Mouse (Mus musculus) lung, postnatal 0 days (tissue): ENCODE data around the gene Olfr820. TPM values are rescaled to one million over a fixed set of nuclear protein-coding genes. Genes with fewer than 3 reads are reported as not detected.
"Not testable (repeated sequence)": the region's sequence is repeated elsewhere in the genome, so short reads cannot be mapped to it uniquely, and the experiment has no call there.

Source experiments
- ATAC-seq: fragments of 200-750 bp; cut with Nextera tagmentation; 2 replicates; pipeline ENCODE4 v1.8.0; 2017; ENCODE audit warnings: moderate library complexity
- DNase-seq: peaks from one replicate; pipeline ENCODE4 v3.0.0-alpha.2; 2016; ENCODE audit warnings: low spot score
- H3K27ac ChIP-seq: fragments of 300-500 bp; sonication (generic); 2 replicates; pipeline ENCODE4 v1.5.1; 2014; ENCODE audit warnings: antibody characterized with exemption, mild to moderate bottlenecking, low read length, mixed read lengths
- H3K27me3 ChIP-seq: fragments of 300-500 bp; sonication (generic); replicated peaks from 2 replicates; pipeline ENCODE4 v1.6.1; 2014; ENCODE audit warnings: low read length, mixed read lengths; ENCODE audit not compliant: insufficient read depth
- H3K36me3 ChIP-seq: fragments of 300-500 bp; sonication (generic); 2 replicates; pipeline ENCODE4 v1.6.1; 2014; ENCODE audit warnings: low read length, mixed read lengths; ENCODE audit not compliant: insufficient read depth
- H3K4me1 ChIP-seq: fragments of 300-500 bp; sonication (generic); 2 replicates; pipeline ENCODE4 v1.6.1; 2014; ENCODE audit warnings: antibody characterized with exemption, low read depth, low read length, mixed read lengths; ENCODE audit not compliant: insufficient read depth
- H3K4me2 ChIP-seq: fragments of 300-500 bp; sonication (generic); replicated peaks from 2 replicates; pipeline ENCODE4 v1.6.1; 2014; ENCODE audit warnings: low read depth, mild to moderate bottlenecking, low read length, moderate library complexity, mixed read lengths
- H3K4me3 ChIP-seq: fragments of 300-500 bp; sonication (generic); 2 replicates; pipeline ENCODE4 v1.5.1; 2014; ENCODE audit warnings: low read depth, low read length
- H3K9ac ChIP-seq: fragments of 300-500 bp; sonication (generic); replicated peaks from 2 replicates; pipeline ENCODE4 v1.6.1; 2014; ENCODE audit warnings: low read depth, mild to moderate bottlenecking
- H3K9me3 ChIP-seq: fragments of 300-500 bp; sonication (generic); 2 replicates; pipeline ENCODE4 v1.6.1; 2016; ENCODE audit warnings: low read length, mixed read lengths
- CTCF ChIP-seq: IDR thresholded peaks from 2 replicates; pipeline ENCODE4 v1.5.1; 2016; ENCODE audit warnings: antibody characterized with exemption, mild to moderate bottlenecking
- EP300 ChIP-seq: IDR thresholded peaks from 2 replicates; pipeline ENCODE4 v1.6.1; 2016; ENCODE audit warnings: antibody characterized with exemption, mild to moderate bottlenecking, control low read depth
- WGBS: fragments of 180-500 bp; shearing (Covaris S2); extraction: QIAGEN DNeasy Blood & Tissue Kit; methylation state at CpG from one replicate; pipeline ENCODE4 v1.1.7; 2014; 5-methylcytosine and 5-hydroxymethylcytosine counted together
- polyA plus RNA-seq: library from polyadenylated mRNA; unstranded; fragments of >200 nt; fragmentation: Nextera tagmentation; extraction: Ambion mirVana; gene quantifications from 2 replicates; pipeline ENCODE4 v1.2.1, GENCODE M21; 2015

Gene Olfr820
- not detected in 2 replicates for polyA plus RNA-seq

- H3K27ac ChIP-seq: no peak within 1 kb of the TSS
- no peak for TF ChIP-seq EP300
- TF ChIP-seq CTCF: no peak
- H3K9me3 ChIP-seq: no peaks in the 10 kb centered on the region
- H3K4me2 ChIP-seq: no peak within 1 kb of the TSS
- H3K36me3 ChIP-seq: no peaks in the 10 kb centered on the region
- no peak within 1 kb of the TSS for H3K9ac ChIP-seq
- DNase-seq (no peak), ATAC-seq (no peak)
- H3K4me1 ChIP-seq: no peaks in the 10 kb centered on the region
- no peaks in the 10 kb centered on the region for H3K27me3 ChIP-seq
- H3K4me3 ChIP-seq: no peak within 1 kb of the TSS
Observed at GRCm38 (mm10) chr10:130012321-130012720, at the start of gene Olfr820. Gene Olfr820, plus strand, starts transcription at chr10:130012621.

- ATAC-seq, H3K4me3 ChIP-seq, H3K36me3 ChIP-seq, H3K9ac ChIP-seq, H3K27ac ChIP-seq, H3K4me2 ChIP-seq, H3K9me3 ChIP-seq, DNase-seq, H3K27me3 ChIP-seq, H3K4me1 ChIP-seq: not testable (repeated sequence)
- WGBS: 88% methylated on average over 2 of the region's 3 CpGs
Observed at GRCm38 (mm10) chr10:129966232-129966631, 46.2 kb upstream of the Olfr820 start.

GRCm38 (mm10) chr10:129967166-129967565, 45.3 kb upstream of the Olfr820 start, which contains the start of gene Olfr819:
Gene Olfr819, minus strand, starts transcription at chr10:129967266.
- WGBS: 74% methylated on average over 2 of the region's 2 CpGs

GRCm38 (mm10) chr10:129972994-129973393, 39.4 kb upstream of the Olfr820 start:
- ATAC-seq, H3K27me3 ChIP-seq, H3K4me1 ChIP-seq, H3K9me3 ChIP-seq, H3K36me3 ChIP-seq, H3K9ac ChIP-seq, H3K4me2 ChIP-seq, DNase-seq, H3K4me3 ChIP-seq, H3K27ac ChIP-seq: not testable (repeated sequence)
- WGBS: no CpG with 5 or more reads among the region's 3 CpGs

More at GRCm38 (mm10) chr10:129967166-129967565, 45.3 kb upstream of the Olfr820 start, which contains the start of gene Olfr819:
- H3K9me3 ChIP-seq, H3K4me1 ChIP-seq, H3K36me3 ChIP-seq, DNase-seq, H3K4me2 ChIP-seq, H3K4me3 ChIP-seq, H3K27ac ChIP-seq, ATAC-seq, H3K27me3 ChIP-seq, H3K9ac ChIP-seq: not testable (repeated sequence)

- H3K4me2 ChIP-seq, H3K9me3 ChIP-seq, H3K27ac ChIP-seq, H3K9ac ChIP-seq, H3K4me1 ChIP-seq, H3K27me3 ChIP-seq, H3K36me3 ChIP-seq, H3K4me3 ChIP-seq, DNase-seq, ATAC-seq: not testable (repeated sequence)
- no CpG with 5 or more reads among the region's 2 CpGs for WGBS
Observed at GRCm38 (mm10) chr10:129976040-129976439, 36.4 kb upstream of the Olfr820 start, which contains the start of gene Olfr247. Gene Olfr247, minus strand, starts transcription at chr10:129976140.

- not testable (repeated sequence) for H3K4me1 ChIP-seq, DNase-seq, H3K27me3 ChIP-seq, H3K4me2 ChIP-seq, H3K4me3 ChIP-seq, ATAC-seq, H3K36me3 ChIP-seq, H3K9ac ChIP-seq, H3K27ac ChIP-seq, H3K9me3 ChIP-seq
- no CpG with 5 or more reads among the region's 3 CpGs for WGBS
Observed at GRCm38 (mm10) chr10:129981867-129982266, 30.6 kb upstream of the Olfr820 start.

- H3K9ac ChIP-seq, ATAC-seq, H3K27me3 ChIP-seq, H3K27ac ChIP-seq, DNase-seq, H3K9me3 ChIP-seq, H3K4me1 ChIP-seq, H3K36me3 ChIP-seq, H3K4me2 ChIP-seq, H3K4me3 ChIP-seq: not testable (repeated sequence)
- no CpG with 5 or more reads among the region's 1 CpGs for WGBS
Observed at GRCm38 (mm10) chr10:129984962-129985361, 27.5 kb upstream of the Olfr820 start, which contains the start of gene Gm10310. Gene Gm10310, minus strand, starts transcription at chr10:129985062.

GRCm38 (mm10) chr10:130004104-130004503, 8.3 kb upstream of the Olfr820 start:
- H3K4me2 ChIP-seq, H3K9ac ChIP-seq, ATAC-seq, H3K4me3 ChIP-seq, H3K36me3 ChIP-seq, H3K27ac ChIP-seq, DNase-seq, H3K9me3 ChIP-seq, H3K4me1 ChIP-seq, H3K27me3 ChIP-seq: not testable (repeated sequence)
- 79% methylated on average over 4 of the region's 4 CpGs for WGBS

GRCm38 (mm10) chr10:130005366-130005765, 7.1 kb upstream of the Olfr820 start:
- not testable (repeated sequence) for H3K27me3 ChIP-seq, H3K27ac ChIP-seq, DNase-seq, H3K4me3 ChIP-seq, H3K9me3 ChIP-seq, H3K9ac ChIP-seq, ATAC-seq, H3K4me2 ChIP-seq, H3K4me1 ChIP-seq, H3K36me3 ChIP-seq
- WGBS: 80% methylated on average over 4 of the region's 4 CpGs
